Mouse (Mus musculus): ENCODE results near the gene Gm30191. TPM values are rescaled to one million over a fixed set of nuclear protein-coding genes. Genes with fewer than 3 reads are reported as not detected.

The Gm30191 gene
- polyA plus RNA-seq, 1 experiment from 2014 or later, result not detected

Other genes starting within 250 kb of the Gm30191 start
- gene Dhdds, start 246.0 kb upstream of the Gm30191 start, polyA plus RNA-seq (2015; fragmentation: Nextera tagmentation; extraction: Ambion mirVana), result 33.6 and 35.8 TPM in 2 replicates
- gene Lin28a, start 228.1 kb upstream of the Gm30191 start, polyA plus RNA-seq (2015; fragmentation: Nextera tagmentation; extraction: Ambion mirVana), result 0.09 TPM in 1 of 2 replicates, not detected in the other
- gene Zfp683, start 193.1 kb upstream of the Gm30191 start, polyA plus RNA-seq (2015; fragmentation: Nextera tagmentation; extraction: Ambion mirVana), result 0.09 TPM in 1 of 2 replicates, not detected in the other
- gene Crybg2, start 186.1 kb upstream of the Gm30191 start, polyA plus RNA-seq (2015; fragmentation: Nextera tagmentation; extraction: Ambion mirVana), result 0.37 and 0.91 TPM in 2 replicates
- gene Cd52, start 151.9 kb upstream of the Gm30191 start, polyA plus RNA-seq (2015; fragmentation: Nextera tagmentation; extraction: Ambion mirVana), result 16.6 and 28.6 TPM in 2 replicates
- 3.5 and 3.9 TPM in 2 replicates for gene Ubxn11, start 144.4 kb upstream of the Gm30191 start, polyA plus RNA-seq (2015; fragmentation: Nextera tagmentation; extraction: Ambion mirVana)
- gene Sh3bgrl3, start 118.1 kb upstream of the Gm30191 start, polyA plus RNA-seq (2015; fragmentation: Nextera tagmentation; extraction: Ambion mirVana), result 213 and 218 TPM in 2 replicates
- gene Cep85, start 59.8 kb upstream of the Gm30191 start, polyA plus RNA-seq (2015; fragmentation: Nextera tagmentation; extraction: Ambion mirVana), result 44.2 and 51.5 TPM in 2 replicates
- 0.05 TPM in 1 of 2 replicates, not detected in the other for gene Gm7534, start 43.9 kb upstream of the Gm30191 start, polyA plus RNA-seq (2015; fragmentation: Nextera tagmentation; extraction: Ambion mirVana)
- gene Catsper4, start 19.6 kb upstream of the Gm30191 start, polyA plus RNA-seq (2015; fragmentation: Nextera tagmentation; extraction: Ambion mirVana), result not detected in 2 replicates
- gene Cnksr1, start 8.5 kb upstream of the Gm30191 start, polyA plus RNA-seq (2015; fragmentation: Nextera tagmentation; extraction: Ambion mirVana), result 1.1 and 2.3 TPM in 2 replicates
- 0.22 TPM in 1 of 2 replicates, not detected in the other for gene E130218I03Rik, start 3.3 kb upstream of the Gm30191 start, polyA plus RNA-seq (2015; fragmentation: Nextera tagmentation; extraction: Ambion mirVana)
- gene Zfp593, start 1.3 kb upstream of the Gm30191 start, polyA plus RNA-seq (2015; fragmentation: Nextera tagmentation; extraction: Ambion mirVana), result 8.7 and 9.5 TPM in 2 replicates
- gene Grrp1, start 7.2 kb downstream of the Gm30191 start, polyA plus RNA-seq (2015; fragmentation: Nextera tagmentation; extraction: Ambion mirVana), result 5.8 and 6.3 TPM in 2 replicates
- 13.0 and 13.9 TPM in 2 replicates for gene Pdik1l, start 41.0 kb downstream of the Gm30191 start, polyA plus RNA-seq (2015; fragmentation: Nextera tagmentation; extraction: Ambion mirVana)
- 175 and 177 TPM in 2 replicates for gene Trim63, start 68.2 kb downstream of the Gm30191 start, polyA plus RNA-seq (2015; fragmentation: Nextera tagmentation; extraction: Ambion mirVana)
- 0.21 and 0.42 TPM in 2 replicates for gene Slc30a2, start 96.2 kb downstream of the Gm30191 start, polyA plus RNA-seq (2015; fragmentation: Nextera tagmentation; extraction: Ambion mirVana)
- 2.6 and 2.8 TPM in 2 replicates for gene Extl1, start 136.9 kb downstream of the Gm30191 start, polyA plus RNA-seq (2015; fragmentation: Nextera tagmentation; extraction: Ambion mirVana)
- gene Pafah2, start 149.4 kb downstream of the Gm30191 start, polyA plus RNA-seq (2015; fragmentation: Nextera tagmentation; extraction: Ambion mirVana), result 9.6 and 10.5 TPM in 2 replicates
- gene Stmn1, start 221.4 kb downstream of the Gm30191 start, polyA plus RNA-seq (2015; fragmentation: Nextera tagmentation; extraction: Ambion mirVana), result 936 and 979 TPM in 2 replicates
- gene Paqr7, start 249.8 kb downstream of the Gm30191 start, polyA plus RNA-seq (2015; fragmentation: Nextera tagmentation; extraction: Ambion mirVana), result 12.4 and 13.2 TPM in 2 replicates

Data from heart, embryonic 16.5 days (tissue).